Mouse (Mus musculus) cortical plate, adult 2 months (tissue): ENCODE measurements around the gene Gm42421. TPM values are rescaled to one million over a fixed set of nuclear protein-coding genes. Genes with fewer than 3 reads are reported as not detected.

Experiments used
- H3K27ac ChIP-seq: fragments of 200-500 bp; 2 replicates; pipeline ENCODE4 v1.5.1; 2012; ENCODE audit warnings: low read length, control low read depth, inconsistent platforms; ENCODE audit not compliant: insufficient read depth
- H3K4me1 ChIP-seq: fragments of 200-500 bp; 2 replicates; pipeline ENCODE4 v1.6.1; 2011; ENCODE audit warnings: low read length; ENCODE audit not compliant: control insufficient read depth, insufficient read depth
- H3K4me3 ChIP-seq: fragments of 200-500 bp; 2 replicates; pipeline ENCODE4 v1.5.1; 2011; ENCODE audit warnings: mild to moderate bottlenecking, low read length, control low read depth; ENCODE audit not compliant: insufficient read depth
- CTCF ChIP-seq: fragments of 200-500 bp; IDR thresholded peaks from 2 replicates; pipeline ENCODE4 v1.5.1; 2011; ENCODE audit warnings: mild to moderate bottlenecking, control low read depth, low read length; ENCODE audit not compliant: insufficient read depth; ENCODE audit errors: extremely low read depth
- POLR2A ChIP-seq: fragments of 200-500 bp; IDR thresholded peaks from 2 replicates; pipeline ENCODE4 v1.6.1; 2011; ENCODE audit warnings: mild to moderate bottlenecking, low read length, control low read depth; ENCODE audit not compliant: insufficient read depth; ENCODE audit errors: extremely low read depth
- polyA plus RNA-seq: library from polyadenylated mRNA; depleted of rRNA; stranded (reverse); fragments of >200 nt; gene quantifications from 2 replicates; pipeline ENCODE4 v1.2.3, GENCODE M21; 2012; rRNA removed

Gm42421 gene
- 3.1 and 4.2 TPM in 2 replicates for polyA plus RNA-seq

DNA sequence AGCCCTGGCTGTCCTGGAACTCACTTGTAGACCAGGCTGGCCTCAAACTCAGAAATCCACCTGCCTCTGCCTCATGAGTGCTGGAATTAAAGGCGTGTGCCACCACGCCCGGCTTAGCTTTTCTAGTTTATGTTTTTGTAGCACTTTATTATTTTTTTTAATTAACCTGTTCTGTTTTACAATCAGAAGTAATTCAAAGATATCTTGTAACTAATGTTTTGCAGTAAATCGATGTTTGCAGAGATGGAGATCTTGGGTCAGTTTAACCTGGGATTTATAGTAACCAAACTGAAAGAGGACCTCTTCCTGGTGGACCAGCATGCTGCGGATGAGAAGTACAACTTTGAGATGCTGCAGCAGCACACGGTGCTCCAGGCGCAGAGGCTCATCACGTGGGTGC lies at the start of gene Gm42421:
Gene Gm42421 (plus strand): TSS at position 301 of the 400 bp plus-strand sequence.
- Histone ChIP-seq H3K4me3 (no peak within 1 kb of the TSS), H3K27ac (no peak within 1 kb of the TSS), H3K4me1 (no peaks in the 10 kb centered on the region)
- TF ChIP-seq CTCF (no peak), POLR2A (no peak)

- Histone ChIP-seq H3K27ac (no peak overlapping the region), H3K4me1 (no peaks in the 10 kb centered on the region), H3K4me3 (no peak overlapping the region)
- TF ChIP-seq POLR2A (no peak), CTCF (no peak)
These were observed 42.7 kb upstream of the Gm42421 start for GRCm38 (mm10) chr5:143885274-143885673.

DNA sequence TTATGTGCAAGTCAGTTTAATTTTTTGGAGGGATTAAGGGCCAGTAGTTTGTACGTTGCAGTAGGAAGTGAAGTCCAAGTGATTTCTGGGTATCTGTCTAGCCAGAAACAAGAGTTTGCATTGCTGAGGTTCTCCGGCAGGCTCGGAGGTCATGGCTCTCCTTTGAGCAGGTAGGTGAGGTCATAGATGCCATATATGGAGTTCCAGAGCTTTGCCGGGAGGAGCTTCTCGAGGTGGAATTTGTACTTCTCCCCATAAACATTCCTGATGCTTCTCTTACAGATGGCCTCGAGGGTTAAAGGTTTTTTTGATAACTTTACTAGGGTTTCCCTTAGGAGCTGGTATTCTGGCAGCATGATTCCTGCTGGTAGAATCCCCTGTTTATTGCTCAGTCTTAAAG lies 37.2 kb upstream of the Gm42421 start:
- H3K4me1 ChIP-seq, result no peaks in the 10 kb centered on the region
- H3K4me3 ChIP-seq, result no peak overlapping the region
- TF ChIP-seq CTCF, result no peak
- TF ChIP-seq POLR2A, result no peak
- H3K27ac ChIP-seq, result no peak overlapping the region

- Histone ChIP-seq H3K27ac (no peak overlapping the region), H3K4me1 (peaks cover 2% of the 10 kb centered on the region; the same call in 1 of the 2 replicates), H3K4me3 (no peak overlapping the region)
- TF ChIP-seq CTCF (peak; percentile 43), POLR2A (no peak)
These were observed 35.6 kb upstream of the Gm42421 start for GRCm38 (mm10) chr5:143892255-143892886.

DNA sequence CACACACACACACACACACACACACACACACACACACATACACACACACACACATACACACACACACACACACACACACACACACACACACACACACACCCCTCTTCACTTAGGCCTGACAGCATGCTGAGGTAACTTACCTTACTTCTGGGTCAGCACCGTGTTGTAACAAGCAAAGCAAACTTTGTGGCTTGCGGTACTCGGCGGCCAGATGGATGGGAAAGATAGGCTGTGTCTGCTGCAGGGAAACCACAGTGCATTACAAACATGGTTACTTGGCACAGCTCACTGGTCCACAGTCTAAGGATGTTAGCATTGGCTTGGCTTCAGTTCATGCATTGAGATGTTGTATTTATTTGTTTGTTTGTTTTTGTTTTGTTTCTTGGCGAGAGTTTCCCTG lies 34.6 kb upstream of the Gm42421 start:
- H3K27ac ChIP-seq, result no peak overlapping the region
- TF ChIP-seq POLR2A (no peak), CTCF (no peak)

GRCm38 (mm10) chr5:143897635-143898330 lies 30.2 kb upstream of the Gm42421 start, which contains the start of gene Ankrd61:
Gene Ankrd61, minus strand, starts transcription at chr5:143897685.
- no peak within 1 kb of the TSS for H3K4me3 ChIP-seq
- TF ChIP-seq POLR2A (no peak), CTCF (no peak)
- H3K27ac ChIP-seq, result no peak within 1 kb of the TSS
- H3K4me1 ChIP-seq, result peaks cover 2% of the 10 kb centered on the region; the same call in 1 of the 2 replicates

More for the DNA sequence above, 34.6 kb upstream of the Gm42421 start:
- peaks cover 2% of the 10 kb centered on the region; the same call in 1 of the 2 replicates for H3K4me1 ChIP-seq
- no peak overlapping the region for H3K4me3 ChIP-seq

DNA sequence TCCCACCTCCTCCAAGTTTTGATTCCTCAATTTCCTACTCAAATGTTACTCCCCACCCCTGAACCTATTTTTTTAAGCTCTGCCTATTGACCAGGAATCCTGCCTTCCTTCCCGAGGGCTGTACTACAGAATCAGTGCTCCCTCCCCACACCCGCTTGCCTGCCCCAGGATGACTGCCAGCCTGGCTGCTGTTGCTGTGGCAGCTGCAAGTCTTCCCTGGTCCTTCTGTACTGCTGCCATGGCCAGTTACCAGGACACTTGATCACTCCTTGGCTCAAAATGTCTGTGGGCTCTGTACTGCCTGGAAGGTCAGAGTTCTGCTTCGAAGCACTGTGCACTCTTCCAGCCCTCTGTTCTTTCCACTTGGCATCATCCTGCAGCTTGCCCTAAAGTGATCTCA lies 25.9 kb upstream of the Gm42421 start:
- no peak for TF ChIP-seq POLR2A
- no peak for TF ChIP-seq CTCF
- Histone ChIP-seq H3K4me1 (0 out of 2 replicates have a peak, but pooled peaks cover 1% of the 10 kb centered on the region), H3K4me3 (no peak overlapping the region), H3K27ac (no peak overlapping the region)

DNA sequence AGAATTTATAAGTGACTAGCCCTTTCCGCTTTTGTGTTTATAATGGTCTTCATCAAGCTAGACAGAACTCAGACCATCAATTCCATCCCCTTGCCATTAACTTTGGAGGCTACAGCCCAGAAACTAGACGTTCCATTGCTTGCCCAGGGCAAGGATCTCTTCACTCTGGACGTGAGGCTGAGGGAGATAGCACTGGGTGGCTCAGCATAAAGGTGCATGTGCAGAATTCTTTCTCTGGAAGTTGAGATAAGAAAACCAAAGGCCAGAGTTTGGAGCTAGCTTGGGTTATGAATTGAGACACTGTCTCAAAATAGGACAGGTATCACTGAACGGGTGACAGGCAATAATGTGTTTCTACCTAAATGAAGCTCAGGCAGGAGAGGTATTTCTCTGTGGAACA lies 24.2 kb upstream of the Gm42421 start:
- peaks cover 3% of the 10 kb centered on the region; the same call in 1 of the 2 replicates for H3K4me1 ChIP-seq
- no peak overlapping the region for H3K4me3 ChIP-seq
- TF ChIP-seq CTCF (no peak), POLR2A (no peak)
- no peak overlapping the region for H3K27ac ChIP-seq

- no peak overlapping the region for H3K4me3 ChIP-seq
- peaks cover 5% of the 10 kb centered on the region; the same call in 1 of the 2 replicates for H3K4me1 ChIP-seq
- no peak for TF ChIP-seq POLR2A
- TF ChIP-seq CTCF, result no peak
- no peak overlapping the region for H3K27ac ChIP-seq
These were observed 21.5 kb upstream of the Gm42421 start for GRCm38 (mm10) chr5:143906429-143906828.

DNA sequence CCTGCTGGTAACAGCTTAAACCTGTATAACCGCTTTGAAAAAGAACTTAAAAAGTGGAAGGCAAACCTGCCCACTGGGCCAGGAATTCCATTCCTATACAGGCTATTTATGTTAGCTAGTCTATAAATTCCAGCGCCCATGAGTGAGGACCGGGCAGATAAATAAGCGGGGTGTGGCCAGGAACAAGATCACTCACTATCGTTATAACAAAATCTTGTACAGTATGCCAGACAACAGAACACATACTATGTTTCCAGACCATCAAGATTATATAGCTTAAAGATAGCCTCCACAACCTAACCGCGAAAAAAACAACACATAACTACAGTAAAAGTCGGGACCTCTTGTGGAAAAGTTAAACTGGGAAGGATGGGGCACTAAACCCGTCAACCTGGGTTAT lies 19.0 kb upstream of the Gm42421 start:
- H3K4me3 ChIP-seq, result peak overlapping the region; percentile 65
- H3K4me1 ChIP-seq, result peaks cover 5% of the 10 kb centered on the region; the same call in 1 of the 2 replicates
- H3K27ac ChIP-seq, result no peak overlapping the region
- TF ChIP-seq CTCF, result no peak
- TF ChIP-seq POLR2A, result no peak
